Mouse (Mus musculus) heart, adult 2 months (tissue): ENCODE results near the gene Gm5294.

Experiments
- CTCF ChIP-seq: fragments of 200-600 bp; IDR thresholded peaks from 2 replicates; pipeline ENCODE4 v1.8.1; 2022; ENCODE audit warnings: antibody characterized with exemption, mild to moderate bottlenecking, moderate library complexity
- EP300 ChIP-seq: fragments of 200-500 bp; IDR thresholded peaks from 2 replicates; pipeline ENCODE4 v1.6.1; 2011; ENCODE audit warnings: low read depth, low read length, control low read depth; ENCODE audit not compliant: insufficient read depth
- POLR2A ChIP-seq: fragments of 200-500 bp; IDR thresholded peaks from 2 replicates; pipeline ENCODE4 v1.6.1; 2011; ENCODE audit warnings: mild to moderate bottlenecking, low read depth, low read length, control low read depth; ENCODE audit not compliant: insufficient read depth

DNA sequence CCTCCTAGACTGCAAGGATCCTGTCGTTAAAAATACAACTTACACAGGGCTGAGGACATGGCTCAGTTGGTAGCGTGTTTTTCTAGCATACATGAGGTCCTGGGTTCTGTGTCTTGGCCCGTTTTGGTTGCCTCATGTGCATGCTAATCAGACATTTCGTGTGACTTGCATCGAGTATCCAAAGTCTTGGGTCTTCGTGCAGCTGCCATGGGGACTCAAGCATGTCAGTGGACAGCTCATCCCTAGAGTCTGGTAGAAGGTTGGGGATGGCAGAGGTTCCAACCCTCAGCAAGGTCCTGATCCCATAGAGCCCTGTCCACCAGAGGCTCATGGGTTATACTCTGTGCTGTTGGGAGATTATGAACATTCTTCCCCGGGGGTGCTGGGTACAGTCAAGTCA, 32.2 kb upstream of the Gm5294 start:
- no peak for TF ChIP-seq CTCF
- no peak for TF ChIP-seq POLR2A
- TF ChIP-seq EP300: no peak
